Mouse (Mus musculus): Measurements from ENCODE around the gene Espn.

The Espn gene

GRCm38 (mm10) chr4:152101081-152101653 lies 51.0 kb downstream of the Espn start:
- in situ Hi-C loops (cut with MboI, MseI) = no loop called here

GRCm38 (mm10) chr4:152100541-152100940 lies 51.6 kb downstream of the Espn start:
- in situ Hi-C loops (cut with MboI, MseI) = no loop called here

- in situ Hi-C loops (cut with MboI, MseI) = no loop called here
Observed at GRCm38 (mm10) chr4:152097911-152098799, 54.0 kb downstream of the Espn start.

- in situ Hi-C loops (cut with MboI, MseI) = no loop called here
Observed at GRCm38 (mm10) chr4:152096927-152097326, 55.2 kb downstream of the Espn start.

GRCm38 (mm10) chr4:152095937-152096910 lies 55.9 kb downstream of the Espn start:
- in situ Hi-C loops (cut with MboI, MseI) = no loop called here

GRCm38 (mm10) chr4:152094233-152094632 lies 57.9 kb downstream of the Espn start:
- in situ Hi-C loops (cut with MboI, MseI) = no loop called here

- in situ Hi-C loops (cut with MboI, MseI) = no loop called here
Observed at GRCm38 (mm10) chr4:152092751-152093293, 59.3 kb downstream of the Espn start.

- in situ Hi-C loops (cut with MboI, MseI) = no loop called here
Observed at GRCm38 (mm10) chr4:152090191-152090590, 62.0 kb downstream of the Espn start.

- in situ Hi-C loops (cut with MboI, MseI) = no loop called here
Observed at GRCm38 (mm10) chr4:152088556-152089120, 63.5 kb downstream of the Espn start.

GRCm38 (mm10) chr4:152088133-152088532 lies 64.0 kb downstream of the Espn start:
- in situ Hi-C loops (cut with MboI, MseI) = no loop called here

- in situ Hi-C loops (cut with MboI, MseI) = no loop called here
Observed at GRCm38 (mm10) chr4:152087211-152088081, 64.7 kb downstream of the Espn start.

- in situ Hi-C loops (cut with MboI, MseI) = no loop called here
Observed at GRCm38 (mm10) chr4:152086505-152087210, 65.5 kb downstream of the Espn start.

GRCm38 (mm10) chr4:152084616-152085015 lies 67.6 kb downstream of the Espn start:
- in situ Hi-C loops (cut with MboI, MseI) = no loop called here

GRCm38 (mm10) chr4:152083611-152084220 lies 68.5 kb downstream of the Espn start:
- in situ Hi-C loops (cut with MboI, MseI) = no loop called here

- in situ Hi-C loops (cut with MboI, MseI) = no loop called here
Observed at GRCm38 (mm10) chr4:152079931-152080330, 72.2 kb downstream of the Espn start.

GRCm38 (mm10) chr4:152079261-152079660 lies 72.9 kb downstream of the Espn start:
- in situ Hi-C loops (cut with MboI, MseI) = no loop called here

GRCm38 (mm10) chr4:152078105-152078530 lies 74.1 kb downstream of the Espn start:
- in situ Hi-C loops (cut with MboI, MseI) = no loop called here

GRCm38 (mm10) chr4:152077191-152077590 lies 75.0 kb downstream of the Espn start:
- in situ Hi-C loops (cut with MboI, MseI) = no loop called here

GRCm38 (mm10) chr4:152074548-152074947 lies 77.6 kb downstream of the Espn start:
- in situ Hi-C loops (cut with MboI, MseI) = no loop called here

Measured in regulatory T cell (primary cell).